Mouse (Mus musculus): ENCODE data around the gene Nin. TPM values are rescaled to one million over a fixed set of nuclear protein-coding genes. Genes with fewer than 3 reads are reported as not detected.
"Not testable (repeated sequence)": the region's sequence is repeated elsewhere in the genome, so short reads cannot be mapped to it uniquely, and the experiment has no call there.

Gene Nin
- polyA plus RNA-seq, 1 experiment from 2014 or later = 17.1 TPM

DNA sequence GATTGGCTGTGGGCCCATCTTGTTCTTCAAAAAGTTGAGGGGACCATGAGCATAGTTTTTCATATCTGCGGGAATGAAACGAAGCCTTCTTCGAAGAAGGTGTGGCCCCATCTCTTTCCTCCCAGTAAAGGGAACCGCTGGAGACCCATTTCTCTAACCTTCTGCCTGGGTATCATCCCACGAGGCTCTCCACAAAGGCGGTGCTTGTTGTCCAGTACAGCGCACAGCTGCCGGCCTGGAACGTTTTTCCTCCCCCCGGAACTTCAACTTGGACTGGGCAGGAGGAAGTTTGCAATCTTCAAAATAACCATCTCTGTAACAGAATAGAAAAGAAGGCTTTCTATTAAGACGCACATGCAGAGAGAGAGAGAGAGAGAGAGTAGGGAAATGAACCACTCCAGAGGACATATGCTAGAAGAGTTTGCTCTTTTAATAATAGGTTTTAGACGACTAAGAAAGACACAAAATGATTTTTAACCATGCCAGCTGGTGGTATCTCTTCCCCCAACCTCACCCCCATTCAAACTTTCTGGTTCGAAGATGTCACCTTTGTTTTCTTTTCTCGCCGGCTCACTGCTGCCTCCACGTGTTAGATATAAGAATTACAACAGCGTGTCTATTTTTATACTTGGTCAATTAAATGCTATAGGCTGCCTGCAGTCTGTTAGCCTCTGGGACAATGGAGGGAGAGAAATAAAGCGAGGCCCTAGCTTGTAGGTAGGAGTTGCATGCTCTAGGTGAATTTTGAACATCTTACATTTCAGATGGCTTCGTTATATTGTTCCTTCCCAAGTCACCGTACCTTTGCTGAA is 31.3 kb upstream of the Nin start:
- H3K27me3 ChIP-seq (ENCODE audit: control insufficient read depth, insufficient read depth, low read length) = no peaks in the 10 kb centered on the region
- no peak overlapping the region for H3K9ac ChIP-seq (replicated peaks; ENCODE audit: low read length)
- H3K4me2 ChIP-seq (ENCODE audit: low read length) = no peak overlapping the region
- 50% methylated on average over 20 of the region's 20 CpGs for WGBS
- H3K4me1 ChIP-seq (ENCODE audit: control insufficient read depth, insufficient read depth, low read length) = peaks cover 18% of the 10 kb centered on the region
- DNase-seq (peak; percentile 84), ATAC-seq (ENCODE audit: low FRiP score, low TSS enrichment) (no peak)
- H3K27ac ChIP-seq (replicated peaks; ENCODE audit: low read depth, low read length) = no peak overlapping the region
- no peaks in the 10 kb centered on the region for H3K9me3 ChIP-seq (ENCODE audit: control insufficient read depth, low read length)
- H3K4me3 ChIP-seq (replicated peaks; ENCODE audit: low read depth, low read length) = no peak overlapping the region
- H3K36me3 ChIP-seq (ENCODE audit: control insufficient read depth, insufficient read depth, low read length) = no peaks in the 10 kb centered on the region

DNA sequence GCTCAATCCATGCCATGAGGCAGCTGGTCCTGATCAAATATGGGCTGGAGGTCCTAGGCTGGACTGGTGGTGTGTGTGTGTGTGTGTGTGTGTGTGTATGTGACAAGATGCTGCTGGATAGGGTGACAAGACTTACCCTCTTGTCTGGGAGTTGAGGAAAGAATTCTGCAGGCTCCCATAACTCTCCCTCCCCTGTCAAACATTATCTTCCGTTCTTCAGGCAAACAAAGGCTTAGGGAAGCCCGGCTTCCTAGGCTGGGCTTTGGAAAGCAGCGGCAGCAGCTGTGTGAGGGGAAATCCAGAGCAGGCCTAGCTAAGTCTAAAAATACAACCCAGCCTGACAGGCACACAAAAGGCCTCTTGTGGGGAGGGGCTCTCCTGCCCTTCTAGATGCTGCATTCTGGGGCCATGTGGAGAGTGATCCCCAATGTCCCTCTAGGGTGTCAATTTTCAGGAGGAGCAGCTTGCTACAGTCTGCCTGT is 30.6 kb upstream of the Nin start:
- H3K27ac ChIP-seq (replicated peaks; ENCODE audit: low read depth, low read length); H3K9me3 ChIP-seq (ENCODE audit: control insufficient read depth, low read length); DNase-seq; H3K36me3 ChIP-seq (ENCODE audit: control insufficient read depth, insufficient read depth, low read length); ATAC-seq (ENCODE audit: low FRiP score, low TSS enrichment); H3K9ac ChIP-seq (replicated peaks; ENCODE audit: low read length); H3K4me2 ChIP-seq (ENCODE audit: low read length); H3K27me3 ChIP-seq (ENCODE audit: control insufficient read depth, insufficient read depth, low read length); H3K4me3 ChIP-seq (replicated peaks; ENCODE audit: low read depth, low read length): not testable (repeated sequence)
- peaks cover 16% of the 10 kb centered on the region for H3K4me1 ChIP-seq (ENCODE audit: control insufficient read depth, insufficient read depth, low read length)
- WGBS = 2% methylated on average over 3 of the region's 3 CpGs

DNA sequence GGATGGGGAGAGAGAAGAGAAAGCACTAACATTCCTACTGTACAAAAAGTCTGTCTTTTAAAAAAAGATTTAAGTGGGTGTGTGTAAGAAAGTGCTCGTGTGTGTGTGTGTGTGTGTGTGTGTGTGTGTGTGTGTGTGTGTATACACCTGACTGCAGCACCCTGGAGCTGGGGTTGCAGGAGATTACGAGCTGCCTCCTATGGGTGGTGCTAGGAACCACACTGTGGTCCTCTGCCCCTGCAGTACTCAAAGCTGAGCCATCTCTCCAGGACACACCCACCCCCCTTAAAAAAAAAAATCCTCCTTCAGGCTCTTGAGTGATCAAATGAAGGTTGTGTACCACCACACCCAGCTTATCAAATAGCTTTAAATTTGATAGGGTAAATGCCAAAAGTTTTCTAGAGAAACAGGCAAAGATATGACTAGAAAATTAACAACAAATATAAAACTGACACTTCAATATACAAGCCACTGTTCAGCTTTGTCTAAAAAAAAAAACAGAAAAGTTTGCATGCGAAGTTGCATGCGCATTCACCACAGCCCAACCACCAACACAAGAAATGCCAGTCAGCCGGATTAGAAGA is 27.6 kb upstream of the Nin start:
- DNase-seq = no peak
- Histone ChIP-seq H3K9ac (replicated peaks; ENCODE audit: low read length) (no peak overlapping the region), H3K9me3 (ENCODE audit: control insufficient read depth, low read length) (no peaks in the 10 kb centered on the region), H3K4me1 (ENCODE audit: control insufficient read depth, insufficient read depth, low read length) (no peaks in the 10 kb centered on the region), H3K27me3 (ENCODE audit: control insufficient read depth, insufficient read depth, low read length) (no peaks in the 10 kb centered on the region), H3K4me3 (replicated peaks; ENCODE audit: low read depth, low read length) (no peak overlapping the region), H3K27ac (replicated peaks; ENCODE audit: low read depth, low read length) (no peak overlapping the region), H3K4me2 (ENCODE audit: low read length) (no peak overlapping the region), H3K36me3 (ENCODE audit: control insufficient read depth, insufficient read depth, low read length) (no peaks in the 10 kb centered on the region)
- ATAC-seq (ENCODE audit: low FRiP score, low TSS enrichment) = no peak
- WGBS = 93% methylated on average over 5 of the region's 5 CpGs

DNA sequence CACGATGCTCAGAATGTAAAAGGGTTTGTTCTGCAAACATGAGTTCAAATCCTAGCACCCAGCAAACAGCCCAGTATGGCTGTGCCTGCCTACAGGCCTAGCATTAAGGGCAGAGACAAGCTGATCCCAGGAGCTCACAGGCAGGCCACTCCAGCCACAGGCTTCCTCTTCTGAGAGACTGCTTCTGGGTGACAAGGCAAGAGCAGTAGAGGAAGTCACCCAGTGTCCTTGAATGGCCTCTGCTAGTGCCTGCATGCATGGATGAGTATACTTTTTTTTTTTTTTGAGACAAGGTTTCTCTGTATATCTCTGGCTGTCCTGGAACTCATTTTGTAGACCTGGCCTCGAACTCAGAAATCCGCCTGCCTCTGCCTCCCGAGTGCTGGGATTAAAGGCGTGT is 27.0 kb upstream of the Nin start:
- Histone ChIP-seq H3K36me3 (ENCODE audit: control insufficient read depth, insufficient read depth, low read length) (no peaks in the 10 kb centered on the region), H3K4me3 (replicated peaks; ENCODE audit: low read depth, low read length) (no peak overlapping the region), H3K9me3 (ENCODE audit: control insufficient read depth, low read length) (no peaks in the 10 kb centered on the region), H3K9ac (replicated peaks; ENCODE audit: low read length) (no peak overlapping the region), H3K4me2 (ENCODE audit: low read length) (no peak overlapping the region), H3K27me3 (ENCODE audit: control insufficient read depth, insufficient read depth, low read length) (no peaks in the 10 kb centered on the region), H3K27ac (replicated peaks; ENCODE audit: low read depth, low read length) (no peak overlapping the region), H3K4me1 (ENCODE audit: control insufficient read depth, insufficient read depth, low read length) (no peaks in the 10 kb centered on the region)
- DNase-seq (no peak), ATAC-seq (ENCODE audit: low FRiP score, low TSS enrichment) (no peak)
- 96% methylated on average over 5 of the region's 5 CpGs for WGBS

DNA sequence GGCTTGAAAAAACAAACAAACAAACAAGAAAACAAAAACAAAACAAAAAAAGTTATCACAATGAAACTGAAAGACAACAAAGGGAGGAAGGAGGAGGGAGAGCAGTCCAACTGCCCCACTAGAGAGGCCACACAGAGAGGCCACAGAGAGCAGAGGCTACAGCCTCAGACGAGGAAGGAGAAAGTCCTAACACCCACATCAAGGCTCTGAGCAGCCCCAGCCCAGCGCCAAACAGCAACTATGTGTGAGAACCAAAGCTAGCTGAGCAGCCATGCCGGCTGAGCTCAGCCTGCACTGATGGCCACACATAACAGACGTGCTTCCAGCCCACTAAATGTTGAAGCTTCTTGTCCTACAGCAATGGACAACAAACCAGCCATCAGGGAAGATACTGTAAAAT is 26.4 kb upstream of the Nin start:
- 69% methylated on average over 4 of the region's 4 CpGs for WGBS

DNA sequence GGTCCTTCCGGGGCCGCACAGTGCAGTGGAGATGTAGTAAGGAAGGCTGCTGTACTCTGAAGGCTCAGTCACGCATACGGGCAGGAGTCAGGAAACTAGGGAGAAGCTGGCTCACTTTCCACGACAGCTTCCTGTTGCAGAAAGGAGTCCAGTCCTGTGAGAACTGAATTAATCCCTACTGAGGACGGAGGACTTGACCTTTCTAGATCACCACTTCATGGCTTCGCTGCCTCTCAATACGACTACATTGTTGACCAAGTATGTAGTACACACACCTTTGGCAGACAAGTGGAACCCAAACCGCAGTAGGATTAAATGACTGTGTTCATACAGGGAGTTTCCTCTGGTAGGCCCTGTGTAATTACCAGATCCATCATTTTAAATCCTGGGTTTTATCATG is 24.1 kb upstream of the Nin start:
- Histone ChIP-seq H3K27ac (replicated peaks; ENCODE audit: low read depth, low read length) (0 out of 2 replicates have a peak overlapping the region, but pooled peaks have one; percentile 13), H3K4me1 (ENCODE audit: control insufficient read depth, insufficient read depth, low read length) (no peaks in the 10 kb centered on the region), H3K9ac (replicated peaks; ENCODE audit: low read length) (no peak overlapping the region), H3K27me3 (ENCODE audit: control insufficient read depth, insufficient read depth, low read length) (no peaks in the 10 kb centered on the region), H3K9me3 (ENCODE audit: control insufficient read depth, low read length) (no peaks in the 10 kb centered on the region), H3K36me3 (ENCODE audit: control insufficient read depth, insufficient read depth, low read length) (no peaks in the 10 kb centered on the region), H3K4me2 (ENCODE audit: low read length) (no peak overlapping the region), H3K4me3 (replicated peaks; ENCODE audit: low read depth, low read length) (no peak overlapping the region)
- no peak for ATAC-seq (ENCODE audit: low FRiP score, low TSS enrichment)
- 85% methylated on average over 9 of the region's 9 CpGs for WGBS
- no peak for DNase-seq

More for the DNA sequence above, 26.4 kb upstream of the Nin start:
- ATAC-seq (ENCODE audit: low FRiP score, low TSS enrichment) (no peak), DNase-seq (no peak)
- H3K4me2 ChIP-seq (ENCODE audit: low read length) = no peak overlapping the region
- no peak overlapping the region for H3K9ac ChIP-seq (replicated peaks; ENCODE audit: low read length)
- no peaks in the 10 kb centered on the region for H3K9me3 ChIP-seq (ENCODE audit: control insufficient read depth, low read length)
- H3K4me1 ChIP-seq (ENCODE audit: control insufficient read depth, insufficient read depth, low read length) = no peaks in the 10 kb centered on the region
- no peak overlapping the region for H3K4me3 ChIP-seq (replicated peaks; ENCODE audit: low read depth, low read length)
- no peak overlapping the region for H3K27ac ChIP-seq (replicated peaks; ENCODE audit: low read depth, low read length)
- H3K36me3 ChIP-seq (ENCODE audit: control insufficient read depth, insufficient read depth, low read length) = no peaks in the 10 kb centered on the region
- no peaks in the 10 kb centered on the region for H3K27me3 ChIP-seq (ENCODE audit: control insufficient read depth, insufficient read depth, low read length)

DNA sequence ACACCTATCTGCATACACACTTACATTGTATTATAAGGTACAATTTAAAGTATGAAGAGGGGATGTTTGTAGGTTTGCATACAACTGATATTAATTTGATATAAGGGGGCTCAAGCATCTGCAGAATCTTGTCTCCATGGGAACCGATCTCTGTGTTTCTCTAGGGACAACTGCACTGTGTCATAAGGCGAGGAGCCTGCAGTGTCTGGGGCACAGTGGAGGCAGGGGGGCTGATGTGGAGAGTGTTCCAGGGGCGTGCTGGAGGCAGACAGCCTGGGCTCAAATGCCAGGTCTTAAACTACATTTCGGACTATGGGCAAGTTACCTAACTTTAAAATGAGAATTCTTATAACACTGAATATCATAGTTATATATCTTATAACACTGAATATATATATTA is 23.6 kb upstream of the Nin start:
- Histone ChIP-seq H3K4me1 (ENCODE audit: control insufficient read depth, insufficient read depth, low read length) (no peaks in the 10 kb centered on the region), H3K4me2 (ENCODE audit: low read length) (no peak overlapping the region), H3K36me3 (ENCODE audit: control insufficient read depth, insufficient read depth, low read length) (no peaks in the 10 kb centered on the region), H3K9ac (replicated peaks; ENCODE audit: low read length) (no peak overlapping the region), H3K9me3 (ENCODE audit: control insufficient read depth, low read length) (no peaks in the 10 kb centered on the region), H3K27me3 (ENCODE audit: control insufficient read depth, insufficient read depth, low read length) (no peaks in the 10 kb centered on the region), H3K4me3 (replicated peaks; ENCODE audit: low read depth, low read length) (no peak overlapping the region), H3K27ac (replicated peaks; ENCODE audit: low read depth, low read length) (no peak overlapping the region)
- peak; percentile 40 for DNase-seq
- no peak for ATAC-seq (ENCODE audit: low FRiP score, low TSS enrichment)
- 65% methylated on average over 4 of the region's 4 CpGs for WGBS

DNA sequence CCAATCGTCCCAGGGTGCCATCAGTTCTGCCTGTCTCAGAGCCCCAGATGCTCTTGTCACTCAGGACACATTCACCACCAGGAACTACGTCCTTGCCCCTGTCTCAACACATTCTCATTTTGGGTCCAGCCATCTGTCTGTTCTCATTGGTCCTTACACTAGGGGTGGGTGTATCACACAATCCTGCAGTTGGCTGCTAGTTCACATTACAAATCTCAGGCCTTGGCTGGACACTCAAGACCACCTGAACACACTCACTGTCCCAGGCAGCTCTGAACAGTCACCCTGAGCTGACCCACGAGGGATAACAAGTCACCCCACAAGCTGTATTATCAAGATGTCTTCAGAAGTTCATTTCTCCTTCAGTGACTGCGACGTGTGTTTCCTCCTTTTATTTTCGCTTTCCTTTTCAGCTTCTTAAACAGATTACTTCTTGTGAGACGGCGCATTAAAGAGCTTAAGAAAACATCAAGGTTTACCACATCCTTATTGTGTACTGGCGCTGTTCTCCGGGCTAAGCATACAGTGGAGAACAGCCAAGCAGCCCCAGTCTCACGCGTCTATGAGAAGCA is 22.8 kb upstream of the Nin start:
- H3K4me1 ChIP-seq (ENCODE audit: control insufficient read depth, insufficient read depth, low read length) = no peaks in the 10 kb centered on the region
- no peaks in the 10 kb centered on the region for H3K27me3 ChIP-seq (ENCODE audit: control insufficient read depth, insufficient read depth, low read length)
- H3K9ac ChIP-seq (replicated peaks; ENCODE audit: low read length) = no peak overlapping the region
- H3K27ac ChIP-seq (replicated peaks; ENCODE audit: low read depth, low read length) = no peak overlapping the region
- H3K9me3 ChIP-seq (ENCODE audit: control insufficient read depth, low read length) = no peaks in the 10 kb centered on the region
- no peak overlapping the region for H3K4me3 ChIP-seq (replicated peaks; ENCODE audit: low read depth, low read length)
- H3K4me2 ChIP-seq (ENCODE audit: low read length) = no peak overlapping the region
- DNase-seq (no peak), ATAC-seq (ENCODE audit: low FRiP score, low TSS enrichment) (no peak)
- WGBS = 46% methylated on average over 12 of the region's 12 CpGs
- H3K36me3 ChIP-seq (ENCODE audit: control insufficient read depth, insufficient read depth, low read length) = no peaks in the 10 kb centered on the region
